Mouse (Mus musculus) heart, embryonic 15.5 days (tissue): ENCODE data around the gene U90926. TPM values are rescaled to one million over a fixed set of nuclear protein-coding genes. Genes with fewer than 3 reads are reported as not detected.
A peak's percentile ranks its signal among the peaks of the same experiment; 100 is the strongest.

Source experiments
- ATAC-seq: fragments of 200-750 bp; cut with Nextera tagmentation; replicated peaks from 2 replicates; pipeline ENCODE4 v1.8.0; 2017; ENCODE audit warnings: low read depth, moderate TSS enrichment; ENCODE audit not compliant: insufficient number of reproducible peaks, insufficient read depth, low FRiP score
- H3K27ac ChIP-seq: fragments of 300-500 bp; sonication (generic); 2 replicates; pipeline ENCODE4 v1.5.1; 2015; ENCODE audit warnings: mild to moderate bottlenecking, inconsistent platforms
- H3K27me3 ChIP-seq: fragments of 300-500 bp; sonication (generic); 2 replicates; pipeline ENCODE4 v1.6.1; 2015; ENCODE audit warnings: inconsistent platforms
- H3K36me3 ChIP-seq: fragments of 300-500 bp; sonication (generic); 2 replicates; pipeline ENCODE4 v1.6.1; 2015; ENCODE audit warnings: mild to moderate bottlenecking, inconsistent platforms
- H3K4me1 ChIP-seq: fragments of 300-500 bp; sonication (generic); replicated peaks from 2 replicates; pipeline ENCODE4 v1.6.1; 2015; ENCODE audit warnings: inconsistent platforms
- H3K4me2 ChIP-seq: fragments of 300-500 bp; sonication (generic); 2 replicates; pipeline ENCODE4 v1.6.1; 2015; ENCODE audit warnings: inconsistent platforms, mild to moderate bottlenecking, moderate library complexity
- H3K4me3 ChIP-seq: fragments of 300-500 bp; sonication (generic); 2 replicates; pipeline ENCODE4 v1.5.1; 2015; ENCODE audit warnings: mild to moderate bottlenecking, inconsistent platforms
- H3K9ac ChIP-seq: fragments of 300-500 bp; sonication (generic); 2 replicates; pipeline ENCODE4 v1.6.1; 2015; ENCODE audit warnings: mild to moderate bottlenecking, inconsistent platforms
- H3K9me3 ChIP-seq: fragments of 300-500 bp; sonication (generic); replicated peaks from 2 replicates; pipeline ENCODE4 v1.6.1; 2016; ENCODE audit warnings: inconsistent platforms
- WGBS: fragments of 180-500 bp; shearing (Covaris S2); methylation state at CpG from one replicate; pipeline ENCODE4 v1.1.7; 2015; ENCODE audit warnings: mixed read lengths; 5-methylcytosine and 5-hydroxymethylcytosine counted together
- polyA plus RNA-seq: library from polyadenylated mRNA; unstranded; fragments of >200 nt; fragmentation: Nextera tagmentation; extraction: Ambion mirVana; gene quantifications from 2 replicates; pipeline ENCODE4 v1.2.1, GENCODE M21; 2015

U90926 gene
- polyA plus RNA-seq, 1 experiment from 2014 or later: not detected

DNA sequence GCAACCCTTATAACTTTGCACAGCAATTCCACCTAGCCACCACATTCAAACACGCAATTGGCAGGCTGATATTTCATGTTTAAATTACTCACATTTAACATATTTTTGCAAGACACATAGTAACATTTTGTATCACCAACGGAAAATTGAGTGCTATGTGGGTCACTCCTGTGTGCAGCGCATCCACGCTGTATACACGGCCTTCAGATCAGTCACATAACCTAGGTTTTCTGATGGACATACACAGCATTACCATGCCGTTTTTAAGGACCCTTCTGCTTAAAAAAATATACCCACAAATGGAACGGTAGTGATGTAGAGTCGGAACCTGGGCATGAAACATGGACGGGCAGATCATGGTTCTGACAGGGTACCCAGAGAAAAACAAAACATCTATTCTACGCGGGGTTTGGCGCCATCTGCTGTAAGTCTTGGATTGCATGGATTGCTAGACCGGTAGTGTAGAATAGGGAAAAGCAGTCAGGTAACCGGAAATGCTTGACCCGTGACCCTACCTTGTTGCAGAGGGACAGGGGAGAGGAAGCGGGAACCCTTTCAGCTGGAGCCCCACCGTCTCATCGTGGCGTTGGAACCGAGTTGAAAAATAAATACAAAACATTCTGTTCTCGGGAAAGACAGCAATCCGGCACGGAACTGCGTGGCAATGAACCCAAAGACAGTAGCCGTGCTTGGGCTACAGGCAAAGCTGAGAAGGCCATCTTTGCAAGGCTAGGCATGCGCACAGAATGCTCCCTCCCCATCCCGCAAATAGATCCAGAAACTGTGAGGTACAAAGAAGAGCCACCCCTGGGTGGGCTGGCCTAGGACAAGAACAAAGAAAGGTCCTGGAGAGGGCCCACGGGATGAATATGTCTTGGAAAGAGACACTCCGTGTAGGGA, 24.4 kb upstream of the U90926 start:
- Histone ChIP-seq H3K27me3 (no peaks in the 10 kb centered on the region), H3K27ac (no peak overlapping the region), H3K4me3 (0 out of 2 replicates have a peak overlapping the region, but pooled peaks have one; percentile 9), H3K4me2 (peak overlapping the region; percentile 46), H3K36me3 (no peaks in the 10 kb centered on the region), H3K9ac (0 out of 2 replicates have a peak overlapping the region, but pooled peaks have one; percentile 13), H3K9me3 (no peaks in the 10 kb centered on the region), H3K4me1 (peaks cover 4% of the 10 kb centered on the region; the same call in 1 of the 2 replicates)
- 43% methylated on average over 29 of the region's 29 CpGs for WGBS
- no peak for ATAC-seq

DNA sequence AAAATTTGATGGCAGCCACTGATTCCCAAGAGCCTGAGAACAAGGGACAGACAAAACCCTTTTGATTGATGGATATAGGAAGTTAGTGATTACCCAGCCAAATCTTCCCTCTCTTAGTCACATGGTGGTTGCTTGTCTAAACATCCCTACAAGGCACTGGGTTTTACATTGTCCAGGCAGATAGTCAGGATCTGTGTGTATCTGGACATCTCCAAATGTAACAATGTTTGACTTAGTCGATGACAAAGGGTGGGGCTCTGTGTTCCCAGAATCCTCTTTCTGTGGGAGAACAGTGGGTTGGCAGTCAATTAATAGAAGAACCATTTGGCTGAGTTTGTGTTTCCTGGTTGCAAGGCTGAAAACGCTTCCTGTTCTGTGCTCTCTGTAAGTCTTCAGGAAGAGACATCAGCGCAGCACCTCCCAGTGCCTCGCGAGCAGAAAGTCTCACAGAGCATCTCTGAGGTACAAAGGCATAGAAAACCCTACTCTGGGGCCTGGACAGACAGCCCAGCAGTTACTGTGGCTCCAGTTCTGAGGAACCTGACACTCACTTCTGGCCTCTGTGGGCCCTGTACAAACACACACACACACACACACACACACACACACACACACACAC, 19.8 kb upstream of the U90926 start:
- Histone ChIP-seq H3K27me3 (no peaks in the 10 kb centered on the region), H3K9me3 (no peaks in the 10 kb centered on the region), H3K4me3 (no peak overlapping the region), H3K27ac (no peak overlapping the region), H3K4me1 (peaks cover 4% of the 10 kb centered on the region; the same call in 1 of the 2 replicates), H3K36me3 (no peaks in the 10 kb centered on the region), H3K4me2 (no peak overlapping the region), H3K9ac (no peak overlapping the region)
- no peak for ATAC-seq
- 46% methylated on average over 5 of the region's 5 CpGs for WGBS

- ATAC-seq: no peak
- Histone ChIP-seq H3K4me1 (no peaks in the 10 kb centered on the region), H3K27me3 (no peaks in the 10 kb centered on the region), H3K9me3 (no peaks in the 10 kb centered on the region), H3K27ac (no peak overlapping the region), H3K4me3 (no peak overlapping the region), H3K4me2 (no peak overlapping the region), H3K36me3 (no peaks in the 10 kb centered on the region), H3K9ac (no peak overlapping the region)
- WGBS: 82% methylated on average over 4 of the region's 4 CpGs
Observed at GRCm38 (mm10) chr5:92233366-92233765, 18.2 kb upstream of the U90926 start.

DNA sequence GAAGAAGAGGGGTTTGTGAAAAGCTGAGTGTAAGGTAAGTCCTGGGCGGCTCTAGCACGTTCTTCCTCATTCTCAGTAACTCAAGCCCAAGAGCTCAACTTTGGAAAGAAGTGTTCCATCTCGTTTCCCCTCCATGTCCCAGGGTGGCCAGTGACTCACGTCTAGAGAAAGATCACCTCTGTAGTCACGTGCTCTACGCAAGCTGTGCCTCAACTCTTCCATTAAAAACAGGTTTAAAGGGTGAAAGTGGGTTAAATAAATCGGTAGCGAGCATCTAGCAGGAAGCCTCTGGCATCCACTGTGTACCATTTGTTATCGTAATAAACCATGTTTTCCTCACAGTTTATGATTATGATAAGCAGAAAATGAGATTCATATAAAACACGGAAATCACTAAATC, 16.6 kb upstream of the U90926 start:
- ATAC-seq: no peak
- 77% methylated on average over 10 of the region's 10 CpGs for WGBS
- H3K36me3 ChIP-seq: no peaks in the 10 kb centered on the region
- H3K4me3 ChIP-seq: no peak overlapping the region
- no peaks in the 10 kb centered on the region for H3K27me3 ChIP-seq
- H3K9ac ChIP-seq: no peak overlapping the region
- no peak overlapping the region for H3K27ac ChIP-seq
- no peaks in the 10 kb centered on the region for H3K4me1 ChIP-seq
- no peak overlapping the region for H3K4me2 ChIP-seq
- no peaks in the 10 kb centered on the region for H3K9me3 ChIP-seq

DNA sequence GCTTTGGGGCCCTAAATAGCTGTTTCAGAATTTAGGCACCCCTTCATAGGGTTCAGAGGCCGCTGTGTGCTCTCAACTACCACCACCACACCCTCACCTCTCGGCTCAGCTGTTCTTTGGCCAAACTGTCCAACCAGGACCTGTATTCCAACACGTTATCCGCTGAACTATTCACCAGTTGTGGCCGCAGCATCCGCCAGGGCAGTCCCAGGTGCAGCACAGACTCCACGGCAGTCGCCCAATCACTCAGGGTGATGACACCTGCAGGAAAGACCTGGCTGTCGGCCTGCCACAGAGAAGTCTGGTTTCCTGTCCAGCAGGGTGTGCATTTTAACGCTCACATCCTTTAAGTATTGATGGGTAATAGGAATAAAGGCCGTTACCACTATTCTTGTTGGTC, 15.1 kb upstream of the U90926 start:
- H3K36me3 ChIP-seq: no peaks in the 10 kb centered on the region
- no peak overlapping the region for H3K27ac ChIP-seq
- H3K4me2 ChIP-seq: no peak overlapping the region
- no peak for ATAC-seq
- no peak overlapping the region for H3K9ac ChIP-seq
- no peak overlapping the region for H3K4me3 ChIP-seq
- H3K27me3 ChIP-seq: no peaks in the 10 kb centered on the region
- 75% methylated on average over 11 of the region's 11 CpGs for WGBS
- no peaks in the 10 kb centered on the region for H3K9me3 ChIP-seq
- H3K4me1 ChIP-seq: no peaks in the 10 kb centered on the region

DNA sequence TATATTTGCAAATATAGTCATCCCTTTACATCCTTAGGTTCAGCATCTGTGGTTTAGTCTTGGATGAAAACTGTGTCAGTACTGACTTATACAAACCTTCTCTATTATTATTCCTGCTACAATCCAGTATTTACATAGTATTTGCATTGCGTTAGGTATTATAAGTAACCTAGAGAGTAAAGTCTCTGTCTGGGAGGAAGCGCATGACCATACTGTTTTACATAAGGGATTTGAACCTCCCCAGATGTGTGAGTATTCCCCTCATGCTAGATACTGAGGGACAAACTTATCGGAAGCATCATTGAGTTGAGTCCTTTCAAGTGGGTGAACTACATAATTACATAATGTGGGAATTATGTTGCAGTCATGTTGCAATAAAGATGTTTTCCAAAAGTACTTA, 14.3 kb upstream of the U90926 start:
- no peak for ATAC-seq
- Histone ChIP-seq H3K9ac (no peak overlapping the region), H3K4me1 (no peaks in the 10 kb centered on the region), H3K9me3 (no peaks in the 10 kb centered on the region), H3K4me3 (no peak overlapping the region), H3K36me3 (no peaks in the 10 kb centered on the region), H3K4me2 (no peak overlapping the region), H3K27me3 (no peaks in the 10 kb centered on the region), H3K27ac (no peak overlapping the region)
- WGBS: 91% methylated on average over 3 of the region's 3 CpGs

- Histone ChIP-seq H3K27ac (no peak overlapping the region), H3K4me3 (no peak overlapping the region), H3K9me3 (no peaks in the 10 kb centered on the region), H3K27me3 (no peaks in the 10 kb centered on the region), H3K4me1 (no peaks in the 10 kb centered on the region), H3K36me3 (no peaks in the 10 kb centered on the region), H3K9ac (no peak overlapping the region), H3K4me2 (no peak overlapping the region)
- no peak for ATAC-seq
- WGBS: 32% methylated on average over 10 of the region's 10 CpGs
Observed at GRCm38 (mm10) chr5:92228776-92229175, 13.6 kb upstream of the U90926 start.

GRCm38 (mm10) chr5:92227782-92228181, 12.6 kb upstream of the U90926 start:
- no peak overlapping the region for H3K4me3 ChIP-seq

DNA sequence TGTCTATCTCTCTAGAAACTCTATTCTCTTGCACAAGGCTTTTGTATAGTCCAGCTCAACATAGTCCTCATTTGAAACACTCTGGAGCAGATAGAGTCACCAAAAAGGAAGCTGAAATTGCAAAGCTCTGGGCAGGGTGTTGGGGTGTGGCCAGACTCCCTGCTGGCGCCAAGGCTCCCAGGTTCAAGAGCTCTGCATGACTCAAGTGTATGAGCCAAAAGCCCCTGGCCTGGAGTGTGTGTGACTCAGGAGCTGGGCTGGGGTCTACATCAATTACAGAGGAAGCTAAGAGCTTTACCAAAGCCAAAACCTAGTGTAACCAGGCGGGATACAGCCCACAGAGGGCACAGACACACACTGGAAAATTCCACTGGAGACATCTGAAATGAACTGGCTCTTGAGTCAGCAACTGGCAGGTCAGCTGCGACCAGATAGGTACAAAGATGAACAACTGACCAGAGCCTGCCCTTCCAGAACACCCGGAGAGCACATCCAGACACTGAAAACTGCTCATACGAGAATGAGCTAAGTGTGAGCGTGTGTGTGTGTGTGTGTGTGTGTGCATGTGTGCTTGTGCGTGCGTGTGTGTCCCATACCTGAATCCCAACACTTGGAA, 5.2 kb upstream of the U90926 start:
- WGBS: 79% methylated on average over 8 of the region's 8 CpGs
- no peaks in the 10 kb centered on the region for H3K9me3 ChIP-seq
- no peak overlapping the region for H3K4me3 ChIP-seq
- H3K4me1 ChIP-seq: no peaks in the 10 kb centered on the region
- no peak for ATAC-seq
- no peaks in the 10 kb centered on the region for H3K27me3 ChIP-seq
- no peaks in the 10 kb centered on the region for H3K36me3 ChIP-seq
- no peak overlapping the region for H3K27ac ChIP-seq
- no peak overlapping the region for H3K9ac ChIP-seq
- H3K4me2 ChIP-seq: no peak overlapping the region

More at GRCm38 (mm10) chr5:92227782-92228181, 12.6 kb upstream of the U90926 start:
- 69% methylated on average over 7 of the region's 7 CpGs for WGBS
- no peak overlapping the region for H3K27ac ChIP-seq
- H3K9ac ChIP-seq: no peak overlapping the region
- no peaks in the 10 kb centered on the region for H3K4me1 ChIP-seq
- no peaks in the 10 kb centered on the region for H3K27me3 ChIP-seq
- no peak for ATAC-seq
- no peaks in the 10 kb centered on the region for H3K36me3 ChIP-seq
- no peaks in the 10 kb centered on the region for H3K9me3 ChIP-seq
- H3K4me2 ChIP-seq: no peak overlapping the region

DNA sequence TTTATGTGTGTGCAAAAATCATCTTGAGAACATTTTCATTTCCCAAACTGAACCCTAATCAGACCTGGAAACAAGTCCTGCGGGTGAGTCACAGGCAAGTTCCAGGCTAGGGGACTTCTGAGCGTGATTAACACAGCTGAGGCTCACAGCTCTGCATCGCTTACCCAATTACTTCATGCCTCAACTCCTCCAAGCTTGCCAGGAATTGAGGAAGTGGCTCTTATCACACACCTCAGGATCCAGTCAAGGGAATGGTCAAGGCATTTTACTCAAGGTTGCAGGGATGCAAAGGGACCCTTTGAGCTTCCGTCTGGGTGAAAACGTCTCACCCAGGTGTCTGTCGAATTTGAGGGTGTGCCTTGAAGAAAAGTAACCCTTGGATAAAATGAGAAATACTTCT, 4.6 kb upstream of the U90926 start:
- Histone ChIP-seq H3K4me1 (no peaks in the 10 kb centered on the region), H3K27me3 (no peaks in the 10 kb centered on the region), H3K9me3 (no peaks in the 10 kb centered on the region), H3K36me3 (no peaks in the 10 kb centered on the region), H3K4me3 (no peak overlapping the region), H3K4me2 (no peak overlapping the region), H3K9ac (no peak overlapping the region), H3K27ac (no peak overlapping the region)
- ATAC-seq: no peak
- WGBS: 37% methylated on average over 6 of the region's 6 CpGs

- Histone ChIP-seq H3K27ac (no peak overlapping the region), H3K4me1 (no peaks in the 10 kb centered on the region), H3K4me3 (no peak overlapping the region), H3K4me2 (no peak overlapping the region), H3K36me3 (no peaks in the 10 kb centered on the region), H3K9me3 (no peaks in the 10 kb centered on the region), H3K27me3 (no peaks in the 10 kb centered on the region), H3K9ac (no peak overlapping the region)
- no peak for ATAC-seq
- 55% methylated on average over 17 of the region's 17 CpGs for whole genome bisulfite sequencing
Observed at GRCm38 (mm10) chr5:92218915-92219793, 3.9 kb upstream of the U90926 start.
